Mouse (Mus musculus) neural tube, embryonic 15.5 days (tissue): ENCODE measurements around the gene Nfkbib. TPM values are rescaled to one million over a fixed set of nuclear protein-coding genes. Genes with fewer than 3 reads are reported as not detected.

Experiments used
- ATAC-seq: fragments of 200-750 bp; cut with Nextera tagmentation; 2 replicates; pipeline ENCODE4 v1.8.0; 2017; ENCODE audit warnings: mild to moderate bottlenecking, moderate TSS enrichment, moderate library complexity; ENCODE audit not compliant: low FRiP score
- H3K27ac ChIP-seq: fragments of 300-500 bp; sonication (generic); replicated peaks from 2 replicates; pipeline ENCODE4 v1.5.1; 2015; ENCODE audit warnings: mild to moderate bottlenecking, inconsistent platforms
- H3K27me3 ChIP-seq: fragments of 300-500 bp; sonication (generic); replicated peaks from 2 replicates; pipeline ENCODE4 v1.6.1; 2015; ENCODE audit warnings: inconsistent platforms
- H3K36me3 ChIP-seq: fragments of 300-500 bp; sonication (generic); 2 replicates; pipeline ENCODE4 v1.6.1; 2015; ENCODE audit warnings: inconsistent platforms
- H3K4me1 ChIP-seq: fragments of 300-500 bp; sonication (generic); 2 replicates; pipeline ENCODE4 v1.6.1; 2015; ENCODE audit warnings: inconsistent platforms
- H3K4me2 ChIP-seq: fragments of 300-500 bp; sonication (generic); 2 replicates; pipeline ENCODE4 v1.6.1; 2015; ENCODE audit warnings: inconsistent platforms, mild to moderate bottlenecking, moderate library complexity
- H3K4me3 ChIP-seq: fragments of 300-500 bp; sonication (generic); replicated peaks from 2 replicates; pipeline ENCODE4 v1.5.1; 2015; ENCODE audit warnings: mild to moderate bottlenecking, inconsistent platforms
- H3K9ac ChIP-seq: fragments of 300-500 bp; sonication (generic); replicated peaks from 2 replicates; pipeline ENCODE4 v1.6.1; 2015; ENCODE audit warnings: mild to moderate bottlenecking, inconsistent platforms
- H3K9me3 ChIP-seq: fragments of 300-500 bp; sonication (generic); replicated peaks from 2 replicates; pipeline ENCODE4 v1.6.1; 2016; ENCODE audit warnings: inconsistent platforms
- WGBS: fragments of 180-500 bp; shearing (Covaris S2); methylation state at CpG from one replicate; pipeline ENCODE4 v1.1.7; 2015; ENCODE audit warnings: mixed read lengths; 5-methylcytosine and 5-hydroxymethylcytosine counted together
- polyA plus RNA-seq: library from polyadenylated mRNA; unstranded; fragments of >200 nt; fragmentation: Nextera tagmentation; extraction: Ambion mirVana; gene quantifications from 2 replicates; pipeline ENCODE4 v1.2.1, GENCODE M21; 2015

The Nfkbib gene
- polyA plus RNA-seq = 75.9 and 77.6 TPM in 2 replicates

DNA sequence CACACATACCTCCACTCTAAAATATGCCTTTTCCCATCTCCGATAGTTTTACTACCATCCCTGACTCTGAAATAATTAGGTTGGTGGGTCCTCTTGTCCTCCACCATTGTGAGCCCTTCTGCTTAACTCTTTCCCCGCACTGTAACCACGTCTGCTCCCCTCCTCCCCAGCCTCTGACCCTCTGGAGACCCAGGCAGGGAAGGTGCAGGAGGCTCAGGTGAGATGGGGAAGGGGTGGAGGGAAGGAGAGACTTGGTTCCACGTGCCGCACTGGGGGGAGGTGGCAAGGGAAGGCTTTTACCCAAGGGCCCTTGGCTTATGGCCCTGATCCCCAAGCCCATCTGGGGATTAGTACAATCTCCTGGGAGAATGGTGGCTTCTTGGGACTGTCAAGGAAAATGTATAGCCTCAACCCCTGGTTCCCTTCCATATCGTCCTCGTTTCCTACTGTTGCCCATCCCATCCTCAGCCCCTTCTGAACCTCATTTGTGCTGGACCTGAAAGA lies at the start of gene Nfkbib:
Gene Nfkbib, minus strand, starts transcription at position 51 of the 504 bp plus-strand sequence.
- peaks cover 39% of the 10 kb centered on the region for H3K4me1 ChIP-seq
- 67% methylated on average over 7 of the region's 7 CpGs for WGBS
- H3K27ac ChIP-seq = 0 out of 2 replicates have a peak within 1 kb of the TSS, but pooled peaks have one; percentile 58
- H3K4me3 ChIP-seq = peak within 1 kb of the TSS; percentile 69
- no peaks in the 10 kb centered on the region for H3K9me3 ChIP-seq
- H3K36me3 ChIP-seq = peaks cover 6% of the 10 kb centered on the region
- H3K4me2 ChIP-seq = peak within 1 kb of the TSS; percentile 70
- peak within 1 kb of the TSS; percentile 68 for H3K9ac ChIP-seq
- H3K27me3 ChIP-seq = no peaks in the 10 kb centered on the region
- ATAC-seq = no peak

DNA sequence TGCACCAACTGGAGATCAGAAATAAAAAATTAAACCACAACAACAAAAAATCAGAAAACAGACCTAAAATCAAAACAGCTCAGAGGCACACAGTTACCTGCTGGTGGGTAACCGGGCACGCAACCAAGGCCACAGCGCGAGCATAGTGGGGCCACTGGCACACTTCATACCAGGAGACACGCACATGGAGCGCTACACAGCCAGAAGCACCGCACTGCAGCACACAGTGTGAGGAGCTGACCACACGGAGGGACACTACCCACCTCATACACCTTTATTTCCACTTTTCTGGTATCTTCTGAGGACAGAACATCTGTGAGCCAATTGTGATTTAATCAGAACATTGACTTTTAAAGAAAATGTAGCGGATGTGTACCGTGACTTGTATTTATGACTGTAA lies 49.6 kb upstream of the Nfkbib start:
- WGBS = 92% methylated on average over 10 of the region's 10 CpGs
- peaks cover 89% of the 10 kb centered on the region for H3K36me3 ChIP-seq
- no peaks in the 10 kb centered on the region for H3K27me3 ChIP-seq
- peaks cover 75% of the 10 kb centered on the region for H3K4me1 ChIP-seq
- H3K27ac ChIP-seq = no peak overlapping the region
- no peak overlapping the region for H3K4me2 ChIP-seq
- ATAC-seq = no peak
- no peaks in the 10 kb centered on the region for H3K9me3 ChIP-seq
- H3K9ac ChIP-seq = no peak overlapping the region
- no peak overlapping the region for H3K4me3 ChIP-seq

DNA sequence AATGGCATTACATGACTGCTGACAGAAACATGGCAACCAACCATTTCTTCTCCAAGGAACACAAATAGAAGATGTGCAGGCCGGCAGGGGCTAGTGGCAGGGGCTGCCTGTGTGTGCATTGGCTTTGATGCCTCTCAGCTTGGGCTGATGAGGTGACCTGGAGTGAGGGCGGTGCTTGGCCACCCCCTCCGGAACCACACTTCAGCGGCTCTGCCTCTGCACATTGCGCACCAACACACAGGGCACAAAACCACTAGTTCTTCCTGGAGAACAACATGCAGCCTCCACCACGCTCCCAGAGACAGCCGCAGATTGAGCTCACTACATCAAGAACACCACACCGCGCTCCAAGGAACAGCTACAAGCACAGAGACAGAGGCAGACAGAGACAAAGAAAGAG lies 48.9 kb upstream of the Nfkbib start:
- no peak overlapping the region for H3K4me2 ChIP-seq
- no peaks in the 10 kb centered on the region for H3K27me3 ChIP-seq
- whole genome bisulfite sequencing = 88% methylated on average over 9 of the region's 9 CpGs
- H3K9me3 ChIP-seq = no peaks in the 10 kb centered on the region
- no peak overlapping the region for H3K9ac ChIP-seq
- ATAC-seq = no peak
- H3K4me3 ChIP-seq = no peak overlapping the region
- peaks cover 73% of the 10 kb centered on the region for H3K4me1 ChIP-seq
- peaks cover 82% of the 10 kb centered on the region for H3K36me3 ChIP-seq
- no peak overlapping the region for H3K27ac ChIP-seq

DNA sequence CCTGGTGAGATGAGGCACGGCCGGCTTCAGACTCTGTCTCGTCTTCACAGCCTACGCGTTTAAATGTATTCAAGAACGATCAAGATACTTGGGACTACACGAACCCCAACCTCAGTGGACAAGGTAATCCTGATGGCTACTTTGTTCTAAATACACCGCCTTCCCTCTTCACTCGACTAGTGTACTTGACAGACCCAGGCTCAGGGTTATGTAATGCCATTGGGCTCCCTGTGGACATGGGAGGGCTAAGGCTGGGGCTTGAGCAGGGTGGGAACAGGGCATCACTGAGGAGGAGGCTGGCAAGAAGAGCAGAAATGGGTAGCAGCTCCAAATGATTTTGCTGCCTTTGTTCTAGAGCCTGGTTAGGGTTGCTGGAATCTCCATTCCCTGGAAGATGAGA lies 47.9 kb upstream of the Nfkbib start:
- Histone ChIP-seq H3K9ac (0 out of 2 replicates have a peak overlapping the region, but pooled peaks have one; percentile 1), H3K9me3 (no peaks in the 10 kb centered on the region), H3K36me3 (peaks cover 72% of the 10 kb centered on the region), H3K27ac (no peak overlapping the region), H3K4me2 (no peak overlapping the region), H3K27me3 (no peaks in the 10 kb centered on the region), H3K4me3 (no peak overlapping the region), H3K4me1 (peaks cover 66% of the 10 kb centered on the region)
- 92% methylated on average over 9 of the region's 9 CpGs for WGBS
- no peak for ATAC-seq

DNA sequence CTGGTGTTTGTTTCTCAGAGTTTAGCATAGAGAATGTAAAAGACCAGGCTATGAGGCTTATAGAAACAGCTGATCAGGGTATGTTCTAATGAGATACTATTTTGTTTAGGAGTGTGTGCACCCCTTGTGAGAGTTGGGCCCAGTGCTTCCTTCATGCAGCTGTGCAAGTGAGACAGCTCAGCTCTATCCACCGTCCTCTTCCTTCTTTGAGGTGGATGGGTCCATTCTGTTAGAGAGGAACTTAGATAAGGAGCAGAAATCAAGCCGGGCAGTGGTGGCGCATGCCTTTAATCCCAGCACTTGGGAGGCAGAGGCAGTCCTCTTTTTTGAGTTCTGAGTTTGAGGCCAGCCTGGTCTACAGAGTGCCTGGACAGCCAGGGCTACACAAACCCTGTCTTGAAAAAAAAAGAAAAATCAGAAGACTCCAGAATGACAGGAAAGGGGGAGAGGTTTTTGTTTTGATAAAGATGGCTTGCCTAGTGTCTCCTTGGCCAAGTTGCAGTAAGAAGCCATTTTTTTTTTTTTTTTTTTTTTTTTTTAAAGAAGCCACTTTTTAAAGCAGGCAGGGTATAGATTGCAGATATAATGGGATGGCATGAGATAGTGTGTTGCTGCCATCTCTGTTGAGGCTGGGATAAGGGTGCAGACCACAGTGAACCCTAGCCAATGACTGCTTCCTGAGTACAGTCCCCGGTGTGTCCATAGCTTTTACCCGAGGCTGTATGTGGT lies 47.2 kb upstream of the Nfkbib start:
- no peak for ATAC-seq
- peaks cover 64% of the 10 kb centered on the region for H3K36me3 ChIP-seq
- H3K27ac ChIP-seq = no peak overlapping the region
- no peaks in the 10 kb centered on the region for H3K9me3 ChIP-seq
- 90% methylated on average over 5 of the region's 5 CpGs for WGBS
- H3K27me3 ChIP-seq = no peaks in the 10 kb centered on the region
- no peak overlapping the region for H3K9ac ChIP-seq
- H3K4me3 ChIP-seq = no peak overlapping the region
- H3K4me2 ChIP-seq = no peak overlapping the region
- H3K4me1 ChIP-seq = peaks cover 58% of the 10 kb centered on the region

DNA sequence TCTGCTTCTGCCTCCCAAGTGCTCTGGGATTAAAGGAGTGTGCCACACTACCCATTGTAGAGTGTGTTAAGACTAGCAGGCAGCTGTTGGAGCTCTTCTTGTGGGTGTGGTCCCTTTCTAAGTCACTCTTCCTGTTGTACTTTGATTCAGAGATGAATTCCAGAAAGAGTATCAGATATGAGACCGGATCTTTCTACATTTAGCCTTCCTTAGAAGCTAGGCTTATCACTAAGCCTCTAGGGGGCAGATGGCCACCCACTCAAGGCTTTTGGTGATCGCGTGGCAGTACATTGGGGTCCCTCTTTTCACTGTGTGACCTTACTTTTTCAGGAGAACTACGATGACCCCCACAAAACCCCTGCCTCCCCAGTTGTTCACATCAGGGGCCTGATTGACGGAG lies 45.6 kb upstream of the Nfkbib start:
- Histone ChIP-seq H3K27me3 (no peaks in the 10 kb centered on the region), H3K36me3 (peaks cover 52% of the 10 kb centered on the region), H3K9me3 (no peaks in the 10 kb centered on the region), H3K4me1 (peaks cover 57% of the 10 kb centered on the region), H3K4me2 (peak overlapping the region; percentile 77), H3K27ac (no peak overlapping the region), H3K4me3 (peak overlapping the region; percentile 83), H3K9ac (peak overlapping the region; percentile 14; the same call in 1 of the 2 replicates)
- no peak for ATAC-seq
- 80% methylated on average over 5 of the region's 5 CpGs for WGBS

DNA sequence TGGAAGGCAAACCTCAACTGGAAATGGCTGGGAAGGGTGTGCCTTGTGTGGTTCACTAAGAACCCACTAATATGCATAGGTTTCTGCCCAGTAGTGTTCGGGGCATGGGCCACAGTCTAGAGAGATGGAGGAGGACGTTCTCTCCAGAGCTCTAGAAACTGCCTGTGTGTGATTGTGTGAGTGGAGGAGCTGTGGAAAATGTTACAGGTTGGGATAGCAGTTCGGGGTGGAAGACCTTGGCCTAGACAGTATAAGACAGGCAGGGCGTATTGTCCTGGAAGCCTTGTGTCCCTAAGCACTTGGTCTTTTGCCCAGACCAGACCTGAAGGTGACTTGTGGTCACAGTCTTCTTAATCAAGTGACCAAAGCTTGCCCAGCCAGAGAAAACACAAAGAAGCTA lies 45.1 kb upstream of the Nfkbib start:
- no peaks in the 10 kb centered on the region for H3K27me3 ChIP-seq
- no peak overlapping the region for H3K27ac ChIP-seq
- H3K9me3 ChIP-seq = no peaks in the 10 kb centered on the region
- peaks cover 47% of the 10 kb centered on the region for H3K36me3 ChIP-seq
- no peak for ATAC-seq
- peak overlapping the region; percentile 65 for H3K9ac ChIP-seq
- H3K4me2 ChIP-seq = peak overlapping the region; percentile 77
- peak overlapping the region; percentile 83 for H3K4me3 ChIP-seq
- peaks cover 56% of the 10 kb centered on the region for H3K4me1 ChIP-seq
- WGBS = 72% methylated on average over 4 of the region's 4 CpGs

DNA sequence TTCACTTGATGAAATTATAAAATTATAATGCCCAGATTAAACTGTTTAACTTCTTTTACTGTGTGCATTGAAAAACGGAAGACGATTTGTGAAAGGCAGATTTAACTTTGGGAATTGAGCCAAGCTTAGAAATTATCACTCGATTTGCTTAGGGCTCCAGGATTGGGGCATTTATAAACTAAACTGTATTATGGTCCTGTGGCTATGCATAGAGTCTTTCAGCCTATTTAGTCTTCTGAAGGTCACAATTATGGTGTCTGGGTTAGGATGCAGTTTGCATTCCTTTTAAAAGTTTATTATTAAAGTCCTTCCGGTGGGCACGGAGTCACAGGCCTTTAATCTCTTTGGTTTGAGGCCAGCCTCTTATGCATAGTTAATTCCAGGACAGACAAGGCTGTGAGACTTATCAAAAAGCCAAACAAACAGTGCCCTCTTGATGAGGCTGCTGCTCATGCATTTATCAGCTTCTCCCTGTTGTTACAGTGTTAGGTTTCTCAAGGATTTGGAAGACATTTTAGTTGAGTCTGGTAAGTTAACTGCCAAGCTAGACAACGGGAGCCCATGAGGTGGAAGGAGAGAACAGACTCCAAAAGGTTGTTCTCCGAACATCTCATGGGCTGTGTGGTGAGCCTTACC lies 44.4 kb upstream of the Nfkbib start:
- Histone ChIP-seq H3K9me3 (no peaks in the 10 kb centered on the region), H3K27me3 (no peaks in the 10 kb centered on the region), H3K9ac (peak overlapping the region; percentile 65), H3K4me1 (peaks cover 49% of the 10 kb centered on the region), H3K36me3 (peaks cover 40% of the 10 kb centered on the region), H3K27ac (peak overlapping the region; percentile 100; the same call in 1 of the 2 replicates), H3K4me3 (peak overlapping the region; percentile 83), H3K4me2 (peak overlapping the region; percentile 77)
- no peak for ATAC-seq
- whole genome bisulfite sequencing = 13% methylated on average over 7 of the region's 7 CpGs

DNA sequence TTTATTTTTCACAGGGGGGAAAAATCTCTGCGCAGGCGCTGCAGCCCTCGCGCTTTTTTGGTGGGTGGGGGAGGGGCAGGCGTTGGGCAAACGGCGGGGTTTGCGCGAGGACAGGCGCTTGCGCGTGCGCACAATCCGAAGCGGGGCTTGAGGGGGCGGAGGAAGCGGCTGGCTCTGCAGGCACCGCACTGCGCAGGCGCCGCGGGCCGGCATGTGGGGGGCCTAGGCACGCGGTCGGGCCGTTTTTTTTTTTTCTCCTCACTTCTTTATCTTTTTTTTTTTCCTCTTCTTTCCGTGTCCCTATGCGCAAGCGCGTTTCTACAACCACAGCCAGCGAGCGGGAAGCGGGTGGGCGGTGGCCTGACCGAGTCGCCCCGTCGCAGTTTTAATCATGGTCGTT lies 43.9 kb upstream of the Nfkbib start:
- H3K36me3 ChIP-seq = peaks cover 35% of the 10 kb centered on the region
- H3K27me3 ChIP-seq = no peaks in the 10 kb centered on the region
- peak overlapping the region; percentile 77 for H3K4me2 ChIP-seq
- H3K27ac ChIP-seq = peak overlapping the region; percentile 100
- no peaks in the 10 kb centered on the region for H3K9me3 ChIP-seq
- peak; percentile 48 for ATAC-seq
- WGBS = under 1% methylated on average over 37 of the region's 40 CpGs
- H3K9ac ChIP-seq = peak overlapping the region; percentile 65
- peak overlapping the region; percentile 83 for H3K4me3 ChIP-seq
- H3K4me1 ChIP-seq = peaks cover 48% of the 10 kb centered on the region

DNA sequence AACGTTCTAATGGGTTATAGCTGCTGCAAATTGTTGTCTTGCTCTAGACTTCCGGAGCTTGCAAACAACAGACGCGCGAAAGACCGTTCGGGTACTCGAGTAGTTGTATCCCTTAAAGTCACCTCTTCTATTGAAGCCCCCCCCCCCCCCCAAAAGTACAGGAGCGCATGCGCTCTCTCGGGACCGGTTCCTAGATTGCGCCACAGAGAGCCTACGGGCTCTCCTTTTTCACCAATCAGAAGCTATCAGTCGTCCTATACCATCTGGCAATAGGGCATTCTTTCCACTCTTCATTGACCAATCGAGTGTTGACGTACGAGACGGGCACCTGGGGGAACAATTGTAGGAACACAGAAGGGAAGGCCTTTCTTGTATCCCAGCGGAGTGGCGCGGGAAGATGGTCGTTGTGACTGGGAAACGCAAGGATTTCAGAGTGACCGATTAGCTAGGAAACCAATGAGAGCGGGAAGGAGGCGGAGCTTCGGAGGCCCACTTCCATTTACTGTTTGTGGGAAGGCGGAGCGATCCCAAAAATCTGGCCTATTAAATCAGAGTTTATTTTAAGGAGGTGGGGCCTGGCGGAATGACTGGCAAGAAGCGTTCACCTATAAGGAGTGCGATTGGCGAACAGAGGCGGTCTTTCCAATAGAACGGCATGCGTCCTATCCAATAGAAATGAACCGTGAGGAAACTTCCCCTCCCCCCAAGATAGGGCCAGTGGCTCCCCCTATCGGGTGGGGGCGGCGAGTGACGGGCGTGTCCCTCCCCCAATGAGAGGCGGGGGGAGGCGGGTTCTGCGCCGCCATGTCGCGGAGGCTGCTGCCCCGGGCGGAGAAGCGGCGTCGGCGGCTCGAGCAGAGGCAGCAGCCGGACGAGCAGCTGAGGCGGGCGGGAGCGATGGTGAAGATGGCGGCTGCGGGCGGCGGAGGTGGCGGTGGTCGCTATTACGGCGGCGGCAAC lies 43.1 kb upstream of the Nfkbib start:
- H3K9me3 ChIP-seq = no peaks in the 10 kb centered on the region
- peak overlapping the region; percentile 87 for H3K4me2 ChIP-seq
- no peaks in the 10 kb centered on the region for H3K27me3 ChIP-seq
- H3K36me3 ChIP-seq = peaks cover 26% of the 10 kb centered on the region
- peaks cover 40% of the 10 kb centered on the region for H3K4me1 ChIP-seq
- H3K9ac ChIP-seq = peak overlapping the region; percentile 83
- ATAC-seq = peak; percentile 93
- under 1% methylated on average over 69 of the region's 70 CpGs for WGBS
- peak overlapping the region; percentile 100 for H3K27ac ChIP-seq
- peak overlapping the region; percentile 83 for H3K4me3 ChIP-seq
